Mouse (Mus musculus): ENCODE data around the gene Cd63.

- TF ChIP-seq CTCF (IDR thresholded peaks at IDR 0.05; ENCODE audit: extremely low read depth, insufficient read depth, low read length): no peak
- TF ChIP-seq POLR2A (IDR thresholded peaks at IDR 0.05; ENCODE audit: extremely low read depth, insufficient read depth, low read length): no peak
Observed at GRCm38 (mm10) chr10:128928356-128928755, 27.6 kb downstream of the Cd63 start.

Data from cortical plate, adult 2 months (tissue).